Mouse (Mus musculus): Measurements from ENCODE around the gene Rps18. TPM values are rescaled to one million over a fixed set of nuclear protein-coding genes. Genes with fewer than 3 reads are reported as not detected.
A peak's percentile ranks its signal among the peaks of the same experiment; 100 is the strongest.

The Rps18 gene
- polyA plus RNA-seq, 1 experiment from 2014 or later: 2,014 TPM

DNA sequence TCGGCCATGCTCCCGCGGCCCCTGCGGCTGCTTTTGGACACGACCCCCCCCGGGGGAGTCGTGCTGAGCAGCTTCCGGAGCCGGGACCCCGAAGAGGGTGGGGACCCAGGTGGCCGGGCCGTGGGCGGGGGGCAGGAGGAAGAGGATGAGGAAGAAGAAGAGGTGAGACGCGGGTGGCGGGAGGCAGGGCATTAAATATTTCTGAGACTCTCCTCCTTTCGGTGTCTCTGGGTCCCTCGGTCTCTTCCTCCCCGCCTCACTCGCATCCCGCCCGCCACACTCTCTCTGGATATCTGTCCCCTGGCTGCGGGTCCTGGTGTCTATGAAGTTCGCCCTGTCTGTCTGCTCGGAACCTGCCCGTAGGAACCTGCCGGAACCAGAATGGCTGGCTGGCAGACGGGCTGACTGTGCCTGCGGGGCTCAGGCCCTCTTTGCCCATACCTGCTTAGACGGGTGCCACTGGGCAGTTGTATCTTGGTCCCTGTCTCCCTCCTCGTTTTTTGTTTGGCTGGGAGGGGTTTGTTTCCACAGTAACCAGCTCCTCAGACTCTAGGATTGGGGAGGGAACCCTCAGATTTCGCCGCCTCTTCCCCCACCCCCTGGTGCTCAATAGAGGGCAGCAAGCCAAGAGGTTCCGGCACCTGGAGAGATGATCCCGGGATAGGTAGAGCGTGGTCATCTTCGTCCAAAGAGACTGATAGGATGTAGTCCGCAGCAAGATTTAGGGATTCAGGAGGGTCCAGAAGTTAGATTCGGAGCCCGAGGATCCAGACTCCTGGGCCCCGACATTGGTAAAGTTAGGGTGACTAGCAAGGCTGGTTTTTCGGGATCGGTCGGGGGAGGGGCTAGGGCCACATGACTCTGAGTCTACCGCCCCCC lies 25.3 kb downstream of the Rps18 start:
- H3K4me3 ChIP-seq (ENCODE audit: low read length): peak overlapping the region; percentile 84
- under 1% methylated on average over 39 of the region's 45 CpGs for whole genome bisulfite sequencing
- peaks cover 16% of the 10 kb centered on the region; the same call in 1 of the 2 replicates for H3K36me3 ChIP-seq (ENCODE audit: control insufficient read depth, insufficient read depth, low read length)
- peak overlapping the region; percentile 84 for H3K9ac ChIP-seq (ENCODE audit: low read depth, low read length)
- peak overlapping the region; percentile 100 for H3K4me2 ChIP-seq (replicated peaks; ENCODE audit: low read depth, low read length)
- peaks cover 12% of the 10 kb centered on the region; the same call in 1 of the 2 replicates for H3K4me1 ChIP-seq (ENCODE audit: control insufficient read depth, insufficient read depth, low read length)
- peak overlapping the region; percentile 93; the same call in 1 of the 2 replicates for H3K27ac ChIP-seq (ENCODE audit: low read depth, low read length)
- no peaks in the 10 kb centered on the region for H3K27me3 ChIP-seq (ENCODE audit: control insufficient read depth, insufficient read depth, low read length)
- 0 out of 2 replicates have a peak, but pooled peaks have one; percentile 8 for ATAC-seq (ENCODE audit: low FRiP score, low TSS enrichment)
- H3K9me3 ChIP-seq (ENCODE audit: control insufficient read depth, low read length): no peaks in the 10 kb centered on the region

DNA sequence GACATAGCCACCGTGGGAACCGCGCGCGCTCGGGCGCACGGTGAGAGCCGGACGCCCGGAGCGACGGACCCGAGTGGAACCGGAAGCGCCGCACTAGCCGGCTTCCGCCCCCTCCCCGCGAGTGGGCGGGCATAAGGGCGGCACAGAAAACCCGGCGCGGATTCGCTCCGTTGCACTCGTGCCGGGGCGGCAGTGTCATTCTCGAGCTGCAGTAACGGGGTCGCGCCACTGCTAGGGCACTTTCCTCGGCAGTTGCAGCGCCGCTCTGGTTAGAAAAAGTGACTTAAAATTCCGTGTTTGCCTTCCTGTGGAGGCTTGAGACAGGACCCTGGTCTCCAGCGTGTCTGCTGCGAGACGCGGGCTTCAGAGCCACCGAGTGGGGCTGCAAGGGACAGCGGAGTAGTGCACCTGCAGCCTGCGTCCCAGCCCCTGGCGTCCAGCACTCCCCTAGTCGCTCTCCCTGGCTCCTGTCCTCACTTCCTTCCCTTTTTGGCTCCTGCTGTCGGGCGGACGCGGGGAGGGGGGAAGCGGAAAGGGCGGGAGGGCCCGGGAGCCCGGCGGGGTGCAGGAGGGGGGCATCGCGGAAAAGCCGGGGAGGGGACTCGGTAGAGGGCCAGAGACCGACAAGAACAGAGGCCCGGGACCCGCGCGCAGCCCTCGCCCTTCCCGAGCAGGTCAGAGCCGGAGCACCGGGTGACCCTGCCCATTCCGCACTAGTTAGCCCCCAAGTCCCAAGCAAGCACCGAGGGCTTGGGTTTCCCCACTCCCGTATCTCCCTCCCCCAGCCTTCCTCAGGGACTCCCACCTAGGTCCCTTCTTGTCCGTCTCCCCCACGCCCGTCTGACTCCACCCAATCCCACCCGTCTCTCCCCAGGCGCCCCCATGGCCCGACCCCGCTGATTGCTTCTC lies 26.2 kb downstream of the Rps18 start, which contains the start of gene Rgl2:
Gene Rgl2 (plus strand): TSS at position 173 of the 909 bp plus-strand sequence.
- peak; percentile 86 for ATAC-seq (ENCODE audit: low FRiP score, low TSS enrichment)
- Histone ChIP-seq H3K27me3 (ENCODE audit: control insufficient read depth, insufficient read depth, low read length) (no peaks in the 10 kb centered on the region), H3K4me1 (ENCODE audit: control insufficient read depth, insufficient read depth, low read length) (peaks cover 12% of the 10 kb centered on the region; the same call in 1 of the 2 replicates), H3K4me3 (ENCODE audit: low read length) (peak within 1 kb of the TSS; percentile 84), H3K36me3 (ENCODE audit: control insufficient read depth, insufficient read depth, low read length) (peaks cover 12% of the 10 kb centered on the region; the same call in 1 of the 2 replicates), H3K9me3 (ENCODE audit: control insufficient read depth, low read length) (no peaks in the 10 kb centered on the region), H3K4me2 (replicated peaks; ENCODE audit: low read depth, low read length) (peak within 1 kb of the TSS; percentile 100), H3K27ac (ENCODE audit: low read depth, low read length) (peak within 1 kb of the TSS; percentile 93), H3K9ac (ENCODE audit: low read depth, low read length) (peak within 1 kb of the TSS; percentile 84)
- WGBS: under 1% methylated on average over 55 of the region's 80 CpGs

DNA sequence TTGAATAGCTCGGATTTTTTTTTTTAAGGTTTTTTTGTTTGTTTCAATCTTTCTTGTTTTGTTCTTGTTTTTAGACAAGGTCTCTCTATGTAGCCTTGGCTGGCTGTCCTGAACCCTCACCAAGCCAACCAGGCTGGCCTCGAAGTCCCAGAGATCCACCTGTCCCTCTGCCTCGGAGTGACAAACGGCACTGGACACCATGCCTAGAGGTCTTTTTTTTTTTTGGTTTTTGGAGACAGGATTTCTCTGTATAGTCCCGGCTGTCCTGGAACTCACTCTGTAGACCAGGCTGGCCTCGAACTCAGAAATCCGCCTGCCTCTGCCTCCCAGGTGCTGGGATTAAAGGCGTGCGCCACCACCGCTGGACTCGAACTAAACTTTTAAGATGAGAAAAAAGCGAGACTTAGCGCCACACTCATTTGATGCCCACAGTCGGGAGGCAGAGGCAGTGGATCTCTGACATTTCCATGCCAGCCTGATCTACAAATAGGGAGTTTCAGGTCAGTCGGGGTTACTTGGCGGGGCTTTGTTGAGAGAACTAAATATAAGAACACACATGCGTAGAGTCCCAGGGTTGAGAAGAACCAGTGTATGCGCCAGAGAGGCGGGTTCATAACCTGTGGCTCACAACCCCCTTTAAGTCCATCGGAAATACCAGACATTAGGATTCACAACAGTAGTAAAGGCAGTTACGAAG lies 27.4 kb downstream of the Rps18 start:
- Histone ChIP-seq H3K36me3 (ENCODE audit: control insufficient read depth, insufficient read depth, low read length) (peaks cover 8% of the 10 kb centered on the region; the same call in 1 of the 2 replicates), H3K4me3 (ENCODE audit: low read length) (peak overlapping the region; percentile 84), H3K9me3 (ENCODE audit: control insufficient read depth, low read length) (no peaks in the 10 kb centered on the region), H3K4me2 (replicated peaks; ENCODE audit: low read depth, low read length) (peak overlapping the region; percentile 100), H3K4me1 (ENCODE audit: control insufficient read depth, insufficient read depth, low read length) (peaks cover 12% of the 10 kb centered on the region; the same call in 1 of the 2 replicates), H3K9ac (ENCODE audit: low read depth, low read length) (peak overlapping the region; percentile 84; the same call in 1 of the 2 replicates), H3K27me3 (ENCODE audit: control insufficient read depth, insufficient read depth, low read length) (no peaks in the 10 kb centered on the region), H3K27ac (ENCODE audit: low read depth, low read length) (no peak overlapping the region)
- 62% methylated on average over 21 of the region's 21 CpGs for WGBS
- ATAC-seq (ENCODE audit: low FRiP score, low TSS enrichment): no peak

DNA sequence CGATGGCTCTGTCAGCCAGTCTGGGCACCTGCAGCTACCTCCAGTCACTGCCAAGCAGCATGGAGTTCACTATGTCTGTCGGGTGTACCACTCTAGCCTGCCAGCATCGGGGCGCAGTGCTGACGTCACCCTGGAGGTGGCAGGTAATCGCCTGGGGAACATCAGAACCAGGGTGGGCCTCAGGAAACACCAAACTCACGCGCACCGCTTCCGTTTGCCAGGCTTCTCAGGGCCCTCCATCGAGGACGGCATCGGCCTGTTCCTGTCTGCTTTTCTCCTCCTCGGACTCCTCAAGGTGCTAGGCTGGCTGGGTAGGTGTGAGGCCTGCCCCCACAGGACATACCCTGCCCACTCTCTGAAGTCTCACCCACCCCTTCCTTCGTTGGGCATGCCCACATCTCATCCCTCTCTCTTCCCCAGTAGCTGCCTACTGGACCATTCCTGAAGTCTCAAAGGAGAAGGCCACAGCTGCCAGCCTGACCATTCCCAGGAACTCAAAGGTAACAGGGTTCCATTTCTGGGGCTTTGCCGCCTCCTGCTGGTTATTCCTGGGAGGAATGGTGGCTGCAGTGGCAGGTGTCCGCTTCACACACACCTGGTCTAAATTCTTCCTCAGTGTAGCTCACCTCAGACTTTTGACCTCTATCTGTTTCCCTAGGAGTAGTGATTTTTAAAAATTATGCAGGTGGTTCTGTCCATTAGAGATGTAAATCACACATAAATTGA lies 29.4 kb downstream of the Rps18 start:
- Histone ChIP-seq H3K4me3 (ENCODE audit: low read length) (no peak overlapping the region), H3K9ac (ENCODE audit: low read depth, low read length) (no peak overlapping the region), H3K9me3 (ENCODE audit: control insufficient read depth, low read length) (no peaks in the 10 kb centered on the region), H3K27ac (ENCODE audit: low read depth, low read length) (no peak overlapping the region), H3K4me1 (ENCODE audit: control insufficient read depth, insufficient read depth, low read length) (peaks cover 12% of the 10 kb centered on the region; the same call in 1 of the 2 replicates), H3K4me2 (replicated peaks; ENCODE audit: low read depth, low read length) (no peak overlapping the region), H3K36me3 (ENCODE audit: control insufficient read depth, insufficient read depth, low read length) (peaks cover 5% of the 10 kb centered on the region; the same call in 1 of the 2 replicates), H3K27me3 (ENCODE audit: control insufficient read depth, insufficient read depth, low read length) (no peaks in the 10 kb centered on the region)
- WGBS: 74% methylated on average over 17 of the region's 17 CpGs
- ATAC-seq (ENCODE audit: low FRiP score, low TSS enrichment): no peak

DNA sequence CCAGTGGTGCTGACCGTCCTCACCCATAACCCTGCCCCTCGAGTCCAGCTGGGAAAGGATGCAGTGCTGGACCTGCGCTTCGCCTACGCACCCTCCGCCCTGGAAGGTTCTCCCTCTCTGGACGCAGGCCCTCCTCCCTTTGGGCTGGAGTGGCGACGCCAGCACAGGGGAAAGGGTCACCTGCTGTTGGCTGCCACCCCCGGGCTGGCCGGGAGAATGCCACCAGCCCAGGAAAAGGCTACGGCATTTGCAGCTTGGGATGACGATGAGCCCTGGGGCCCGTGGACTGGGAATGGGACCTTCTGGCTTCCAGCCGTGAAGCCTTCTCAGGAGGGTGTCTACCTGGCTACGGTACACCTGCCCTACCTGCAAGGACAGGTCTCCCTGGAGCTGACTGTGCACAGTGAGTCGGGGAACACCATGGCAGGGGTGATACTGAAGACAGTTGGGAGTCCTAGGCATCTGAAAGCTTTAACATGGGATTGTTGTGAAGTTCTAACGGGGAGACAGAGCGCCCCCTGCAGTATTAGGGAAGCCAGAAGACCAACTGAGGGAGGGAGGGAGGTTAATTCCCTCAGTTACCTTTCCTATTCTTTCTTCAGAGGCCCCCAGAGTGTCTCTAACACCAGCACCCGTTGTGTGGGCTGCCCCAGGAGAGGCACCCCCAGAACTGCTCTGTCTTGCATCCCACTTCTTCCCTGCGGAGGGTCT lies 30.2 kb downstream of the Rps18 start:
- no peak overlapping the region for H3K9ac ChIP-seq (ENCODE audit: low read depth, low read length)
- peaks cover 5% of the 10 kb centered on the region; the same call in 1 of the 2 replicates for H3K36me3 ChIP-seq (ENCODE audit: control insufficient read depth, insufficient read depth, low read length)
- no peaks in the 10 kb centered on the region for H3K27me3 ChIP-seq (ENCODE audit: control insufficient read depth, insufficient read depth, low read length)
- no peaks in the 10 kb centered on the region for H3K9me3 ChIP-seq (ENCODE audit: control insufficient read depth, low read length)
- 86% methylated on average over 21 of the region's 21 CpGs for WGBS
- no peak overlapping the region for H3K27ac ChIP-seq (ENCODE audit: low read depth, low read length)
- H3K4me1 ChIP-seq (ENCODE audit: control insufficient read depth, insufficient read depth, low read length): peaks cover 5% of the 10 kb centered on the region; the same call in 1 of the 2 replicates
- H3K4me3 ChIP-seq (ENCODE audit: low read length): no peak overlapping the region
- no peak for ATAC-seq (ENCODE audit: low FRiP score, low TSS enrichment)
- no peak overlapping the region for H3K4me2 ChIP-seq (replicated peaks; ENCODE audit: low read depth, low read length)

DNA sequence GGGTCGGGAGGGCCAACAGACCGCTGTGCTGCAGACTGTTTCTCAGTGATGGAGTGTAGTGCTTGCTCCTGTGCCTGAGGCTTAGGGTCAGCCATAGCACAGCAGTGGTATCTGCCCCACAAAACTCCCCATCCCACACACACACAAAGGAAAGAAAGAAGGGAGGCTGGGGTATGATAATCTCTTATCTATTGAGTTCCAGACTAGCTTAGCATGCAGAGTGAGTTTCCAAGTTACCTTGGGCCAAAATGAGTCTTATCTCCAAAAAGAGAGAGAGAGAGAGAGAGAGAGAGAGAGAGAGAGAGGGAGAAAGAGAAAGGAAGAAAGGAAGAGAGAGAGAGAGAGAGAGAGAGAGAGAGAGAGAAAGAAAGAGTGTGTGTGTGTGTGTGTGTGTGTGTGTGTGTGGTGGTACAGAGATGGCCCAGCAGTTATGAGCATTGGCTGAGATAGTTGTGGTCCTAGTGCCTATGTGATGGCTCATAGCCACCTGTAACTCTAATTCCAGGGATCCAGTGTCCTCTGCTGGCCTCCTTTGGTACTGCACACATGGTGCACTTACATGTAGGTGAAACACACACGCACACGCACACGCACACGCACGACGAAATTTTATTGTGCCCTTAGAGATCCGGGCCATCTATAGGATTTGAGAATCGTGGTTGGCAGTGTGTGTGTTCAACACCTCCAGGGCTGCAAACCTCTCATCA lies 31.1 kb downstream of the Rps18 start:
- H3K9me3 ChIP-seq (ENCODE audit: control insufficient read depth, low read length): no peaks in the 10 kb centered on the region
- H3K9ac ChIP-seq (ENCODE audit: low read depth, low read length): no peak overlapping the region
- no peak overlapping the region for H3K4me3 ChIP-seq (ENCODE audit: low read length)
- peaks cover 5% of the 10 kb centered on the region; the same call in 1 of the 2 replicates for H3K4me1 ChIP-seq (ENCODE audit: control insufficient read depth, insufficient read depth, low read length)
- WGBS: 81% methylated on average over 10 of the region's 10 CpGs
- no peak overlapping the region for H3K4me2 ChIP-seq (replicated peaks; ENCODE audit: low read depth, low read length)
- H3K36me3 ChIP-seq (ENCODE audit: control insufficient read depth, insufficient read depth, low read length): peaks cover 5% of the 10 kb centered on the region; the same call in 1 of the 2 replicates
- no peak overlapping the region for H3K27ac ChIP-seq (ENCODE audit: low read depth, low read length)
- no peaks in the 10 kb centered on the region for H3K27me3 ChIP-seq (ENCODE audit: control insufficient read depth, insufficient read depth, low read length)
- ATAC-seq (ENCODE audit: low FRiP score, low TSS enrichment): no peak

DNA sequence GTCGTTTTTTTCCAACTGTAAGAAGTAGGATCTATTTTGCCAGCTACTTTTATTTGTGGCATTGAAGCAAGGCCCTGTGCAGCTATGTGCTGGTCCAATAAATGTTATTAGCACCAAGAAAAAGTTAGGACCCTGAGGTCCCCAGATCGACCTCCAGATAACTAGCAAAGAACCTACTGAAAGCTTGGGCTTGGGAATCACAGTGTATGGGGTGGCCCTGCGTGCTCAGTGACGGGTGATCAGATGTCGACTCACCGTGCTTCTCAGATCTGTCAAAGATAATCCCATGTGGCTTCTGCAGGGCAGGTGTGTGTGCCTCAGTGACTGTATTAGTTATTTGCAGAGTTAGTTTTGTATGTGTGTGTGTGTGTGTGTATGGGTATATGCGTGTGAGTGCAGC lies 34.4 kb downstream of the Rps18 start:
- no peak for ATAC-seq (ENCODE audit: low FRiP score, low TSS enrichment)
- H3K27me3 ChIP-seq (ENCODE audit: control insufficient read depth, insufficient read depth, low read length): no peaks in the 10 kb centered on the region
- peaks cover 9% of the 10 kb centered on the region; the same call in 1 of the 2 replicates for H3K4me1 ChIP-seq (ENCODE audit: control insufficient read depth, insufficient read depth, low read length)
- no peak overlapping the region for H3K4me3 ChIP-seq (ENCODE audit: low read length)
- no peak overlapping the region for H3K4me2 ChIP-seq (replicated peaks; ENCODE audit: low read depth, low read length)
- no peaks in the 10 kb centered on the region for H3K9me3 ChIP-seq (ENCODE audit: control insufficient read depth, low read length)
- H3K27ac ChIP-seq (ENCODE audit: low read depth, low read length): no peak overlapping the region
- 86% methylated on average over 7 of the region's 7 CpGs for WGBS
- H3K36me3 ChIP-seq (ENCODE audit: control insufficient read depth, insufficient read depth, low read length): no peaks in the 10 kb centered on the region; the same call in 1 of the 2 replicates
- H3K9ac ChIP-seq (ENCODE audit: low read depth, low read length): no peak overlapping the region
